Mouse (Mus musculus) MEL (cell line): Measurements from ENCODE around the gene Prkce. TPM values are rescaled to one million over a fixed set of nuclear protein-coding genes. Genes with fewer than 3 reads are reported as not detected.

Source experiments
- DNase-seq: peaks from one replicate; pipeline ENCODE4 v3.0.0; 2011; ENCODE audit warnings: low read depth, low spot score
- H3K27ac ChIP-seq: 2 replicates; pipeline ENCODE4 v1.5.1; 2012; ENCODE audit warnings: low read depth, mild to moderate bottlenecking, control low read depth, low read length, moderate library complexity; ENCODE audit not compliant: control insufficient read depth
- H3K27me3 ChIP-seq, 2 experiments: fragments of 150-350 bp in 1 of 2; sonication (generic) in 1 of 2; 2 replicates each; pipeline ENCODE4 v1.6.1; 2012; ENCODE audit warnings: low read length in 2 of 2, mild to moderate bottlenecking in 2 of 2, improper control_type of control experiment in 1 of 2, moderate library complexity in 1 of 2; ENCODE audit not compliant: insufficient read depth in 2 of 2, control insufficient read depth in 1 of 2
- H3K36me3 ChIP-seq, 2 experiments: 2 replicates each; pipeline ENCODE4 v1.6.1; 2012 to 2014; ENCODE audit warnings: low read length in 2 of 2, improper control_type of control experiment in 1 of 2, inconsistent platforms in 1 of 2, mild to moderate bottlenecking in 1 of 2; ENCODE audit not compliant: insufficient read depth in 2 of 2, control insufficient read depth in 1 of 2
- H3K4me1 ChIP-seq, 2 experiments: fragments of 150-350 bp in 1 of 2; sonication (generic) in 1 of 2; 2 replicates each; pipeline ENCODE4 v1.6.1; 2012; ENCODE audit warnings: low read length in 2 of 2, improper control_type of control experiment in 1 of 2, mild to moderate bottlenecking in 1 of 2; ENCODE audit not compliant: insufficient read depth in 2 of 2, control insufficient read depth in 1 of 2
- H3K4me3 ChIP-seq, 2 experiments: fragments of 150-350 bp in 1 of 2; sonication (generic) in 1 of 2; 2 replicates each; pipeline ENCODE4 v1.5.1; 2012; ENCODE audit warnings: low read depth in 2 of 2, low read length in 2 of 2, mild to moderate bottlenecking in 2 of 2, moderate library complexity in 2 of 2, control low read depth in 1 of 2, improper control_type of control experiment in 1 of 2; ENCODE audit not compliant: control insufficient read depth in 1 of 2, insufficient read depth in 1 of 2
- H3K79me2 ChIP-seq: 2 replicates; pipeline ENCODE4 v1.6.1; 2012; ENCODE audit warnings: mild to moderate bottlenecking, low read length, moderate library complexity; ENCODE audit not compliant: control insufficient read depth, poor library complexity, insufficient read depth
- H3K9ac ChIP-seq: 2 replicates; pipeline ENCODE4 v1.6.1; 2012; ENCODE audit warnings: low read depth, mild to moderate bottlenecking, control low read depth, low read length, moderate library complexity; ENCODE audit not compliant: control insufficient read depth, poor library complexity, severe bottlenecking
- H3K9me3 ChIP-seq: fragments of 150-350 bp; sonication (generic); replicated peaks from 2 replicates; pipeline ENCODE4 v1.6.1; 2012; ENCODE audit warnings: mild to moderate bottlenecking, low read length, improper control_type of control experiment, moderate library complexity; ENCODE audit not compliant: insufficient read depth
- CHD2 ChIP-seq: IDR thresholded peaks from 2 replicates; pipeline ENCODE4 v1.6.1; 2011; ENCODE audit warnings: low read length, improper control_type of control experiment
- E2F4 ChIP-seq: IDR thresholded peaks from 2 replicates; pipeline ENCODE4 v1.6.1; 2011; ENCODE audit warnings: low read depth, low read length, improper control_type of control experiment, borderline replicate concordance
- ETS1 ChIP-seq: IDR thresholded peaks from 2 replicates; pipeline ENCODE4 v1.6.1; 2012; ENCODE audit warnings: low read depth, mild to moderate bottlenecking, inconsistent platforms, low read length, improper control_type of control experiment, moderate library complexity
- GABPA ChIP-seq: IDR thresholded peaks from 2 replicates; pipeline ENCODE4 v1.6.1; 2012; ENCODE audit warnings: low read depth, mild to moderate bottlenecking, inconsistent platforms, low read length, improper control_type of control experiment, moderate library complexity
- GATA1 ChIP-seq: IDR thresholded peaks from 2 replicates; pipeline ENCODE4 v1.6.1; 2011; ENCODE audit warnings: low read depth, low read length, improper control_type of control experiment
- MAFK ChIP-seq: IDR thresholded peaks from 2 replicates; pipeline ENCODE4 v1.6.1; 2011; ENCODE audit warnings: low read depth, mild to moderate bottlenecking, low read length, improper control_type of control experiment, borderline replicate concordance
- MAX ChIP-seq: IDR thresholded peaks from 2 replicates; pipeline ENCODE4 v1.6.1; 2011; ENCODE audit warnings: low read length, improper control_type of control experiment
- MAZ ChIP-seq: IDR thresholded peaks from 2 replicates; pipeline ENCODE4 v1.6.1; 2012; ENCODE audit warnings: low read depth, mild to moderate bottlenecking, inconsistent platforms, low read length, improper control_type of control experiment
- MEF2A ChIP-seq: IDR thresholded peaks from 2 replicates; pipeline ENCODE4 v1.6.1; 2014; ENCODE audit warnings: low read depth, mild to moderate bottlenecking, inconsistent platforms, low read length, improper control_type of control experiment; ENCODE audit not compliant: poor library complexity, insufficient replicate concordance, severe bottlenecking; ENCODE audit errors: extremely low read depth
- MXI1 ChIP-seq: IDR thresholded peaks from 2 replicates; pipeline ENCODE4 v1.6.1; 2011; ENCODE audit warnings: mild to moderate bottlenecking, low read depth, low read length, improper control_type of control experiment
- MYB ChIP-seq: IDR thresholded peaks from 2 replicates; pipeline ENCODE4 v1.6.1; 2011; ENCODE audit warnings: mild to moderate bottlenecking, low read depth, low read length, improper control_type of control experiment
- MYC ChIP-seq: IDR thresholded peaks from 2 replicates; pipeline ENCODE4 v1.6.1; 2011; ENCODE audit warnings: low read depth, mild to moderate bottlenecking, low read length, improper control_type of control experiment, moderate library complexity
- NELFE ChIP-seq: IDR thresholded peaks from 2 replicates; pipeline ENCODE4 v1.6.1; 2011; ENCODE audit warnings: low read depth, low read length, improper control_type of control experiment
- RCOR1 ChIP-seq: IDR thresholded peaks from 2 replicates; pipeline ENCODE4 v1.6.1; 2012; ENCODE audit warnings: low read depth, mild to moderate bottlenecking, inconsistent platforms, low read length, improper control_type of control experiment
- TCF12 ChIP-seq: IDR thresholded peaks from 2 replicates; pipeline ENCODE4 v1.6.1; 2014; ENCODE audit warnings: low read depth, mild to moderate bottlenecking, inconsistent platforms, low read length, improper control_type of control experiment, moderate library complexity
- UBTF ChIP-seq: IDR thresholded peaks from 2 replicates; pipeline ENCODE4 v1.6.1; 2012; ENCODE audit warnings: low read depth, mild to moderate bottlenecking, inconsistent platforms, low read length, improper control_type of control experiment, moderate library complexity, borderline replicate concordance; ENCODE audit not compliant: insufficient read depth
- ZC3H11A ChIP-seq: IDR thresholded peaks from 2 replicates; pipeline ENCODE4 v1.6.1; 2012; ENCODE audit warnings: low read depth, mild to moderate bottlenecking, inconsistent platforms, low read length, improper control_type of control experiment
- ZKSCAN1 ChIP-seq: IDR thresholded peaks from 2 replicates; pipeline ENCODE4 v1.6.1; 2012; ENCODE audit warnings: low read depth, mild to moderate bottlenecking, inconsistent platforms, low read length, improper control_type of control experiment, moderate library complexity
- ZMIZ1 ChIP-seq: IDR thresholded peaks from 2 replicates; pipeline ENCODE4 v1.6.1; 2012; ENCODE audit warnings: low read depth, mild to moderate bottlenecking, inconsistent platforms, low read length, improper control_type of control experiment, moderate library complexity
- ZNF384 ChIP-seq: IDR thresholded peaks from 2 replicates; pipeline ENCODE4 v1.6.1; 2012; ENCODE audit warnings: low read depth, mild to moderate bottlenecking, inconsistent platforms, low read length, improper control_type of control experiment
- polyA plus RNA-seq, 2 experiments: library from polyadenylated mRNA; stranded (reverse) in 1 of 2; unstranded in 1 of 2; fragments of >175 nt in 1 of 2; fragments of >200 nt in 1 of 2; gene quantifications; 2 replicates each; pipeline versions ENCODE4 v1.2.1 to v1.2.4; 2012; ENCODE audit warnings: low replicate concordance in 2 of 2, low read depth in 1 of 2; ENCODE audit not compliant: insufficient read length in 2 of 2, insufficient read depth in 1 of 2, missing spikeins in 1 of 2
- total RNA-seq: library from RNA; depleted of rRNA; stranded (reverse); fragments of 300-350 nt; gene quantifications from 2 replicates; pipeline ENCODE4 v1.2.3, GENCODE M21; 2012

Gene Prkce
- total and polyA plus RNA-seq, 3 experiments, result 3.0 to 5.3 TPM; not detected in 1

DNA sequence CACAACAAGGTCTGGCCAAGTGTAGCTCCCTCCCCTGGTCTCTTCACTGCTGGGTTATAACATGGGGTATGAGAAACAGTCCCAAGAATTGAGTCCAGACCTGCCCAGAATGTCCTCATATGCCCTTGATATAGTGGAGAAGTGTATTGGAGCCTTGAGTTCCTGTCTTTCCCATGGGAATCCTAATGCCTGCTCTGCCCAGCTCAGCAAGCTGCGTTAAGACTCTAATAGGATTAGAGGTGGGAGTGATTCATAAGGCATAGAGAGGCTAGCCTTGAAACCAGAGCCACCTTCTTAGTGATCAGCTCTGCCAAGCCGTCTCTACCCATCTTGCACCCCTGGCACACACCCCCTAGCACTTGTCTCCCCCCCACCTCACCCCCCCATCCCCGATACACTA is 455.3 kb downstream of the Prkce start:
- Histone ChIP-seq H3K79me2 (no peaks in the 10 kb centered on the region), H3K36me3 (no peaks in the 10 kb centered on the region), H3K9ac (no peak overlapping the region), H3K9me3 (no peaks in the 10 kb centered on the region), H3K4me1 (no peaks in the 10 kb centered on the region), H3K27me3 (no peaks in the 10 kb centered on the region), H3K27ac (no peak overlapping the region), H3K4me3 (no peak overlapping the region)
- TF ChIP-seq ETS1, result no peak
- TF ChIP-seq MYC, result no peak
- no peak for TF ChIP-seq MEF2A
- no peak for TF ChIP-seq GABPA
- no peak for TF ChIP-seq GATA1
- no peak for TF ChIP-seq ZMIZ1
- no peak for TF ChIP-seq ZKSCAN1
- no peak for TF ChIP-seq TCF12
- no peak for TF ChIP-seq ZNF384
- no peak for TF ChIP-seq ZC3H11A
- TF ChIP-seq E2F4, result no peak
- no peak for TF ChIP-seq CHD2
- TF ChIP-seq UBTF, result no peak
- TF ChIP-seq MXI1, result no peak
- TF ChIP-seq RCOR1, result no peak
- no peak for TF ChIP-seq MAX
- TF ChIP-seq NELFE, result no peak
- no peak for TF ChIP-seq MYB
- no peak for TF ChIP-seq MAFK
- no peak for DNase-seq

DNA sequence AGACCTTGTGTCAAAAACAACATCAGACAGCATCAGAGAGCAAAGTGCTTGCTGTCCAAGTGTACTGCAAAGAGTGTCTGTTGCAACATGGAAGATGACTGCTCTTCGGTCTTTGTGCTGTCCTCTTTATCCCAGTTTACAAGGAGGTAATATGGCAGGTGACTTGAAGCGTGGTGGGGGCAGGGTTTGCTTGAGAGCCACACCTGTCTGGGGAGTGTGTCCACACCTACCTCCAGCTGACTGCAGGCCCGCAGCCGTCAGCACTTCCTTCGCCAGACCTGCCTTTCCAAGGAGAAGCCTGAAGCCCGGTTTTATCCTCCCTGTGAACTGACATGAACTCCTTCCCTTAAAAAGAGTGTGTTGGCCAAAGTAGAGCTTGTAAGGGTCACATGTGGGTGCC is 458.9 kb downstream of the Prkce start:
- H3K9ac ChIP-seq, result no peak overlapping the region
- H3K27ac ChIP-seq, result no peak overlapping the region
- no peaks in the 10 kb centered on the region for H3K27me3 ChIP-seq
- H3K9me3 ChIP-seq, result no peaks in the 10 kb centered on the region
- H3K79me2 ChIP-seq, result no peaks in the 10 kb centered on the region
- no peaks in the 10 kb centered on the region for H3K4me1 ChIP-seq
- no peak for DNase-seq
- no peak for TF ChIP-seq ZKSCAN1
- no peak for TF ChIP-seq MAZ
- no peaks in the 10 kb centered on the region for H3K36me3 ChIP-seq
- no peak overlapping the region for H3K4me3 ChIP-seq
